Mouse (Mus musculus): ENCODE results near the gene Catsper1.

- TF ChIP-seq CTCF (IDR thresholded peaks at IDR 0.05; ENCODE audit: low read depth, low read length): no peak
- TF ChIP-seq POLR2A (IDR thresholded peaks at IDR 0.05; ENCODE audit: extremely low read depth, insufficient read depth, low read length): no peak
These were observed 35.4 kb downstream of the Catsper1 start for GRCm38 (mm10) chr19:5370932-5371331.

All from liver, adult 2 months (tissue).